Mouse (Mus musculus) liver, embryonic 14.5 days (tissue): ENCODE measurements around the gene Cyp2ab1. TPM values are rescaled to one million over a fixed set of nuclear protein-coding genes. Genes with fewer than 3 reads are reported as not detected.
A peak's percentile ranks its signal among the peaks of the same experiment; 100 is the strongest.

Experiments
- ATAC-seq: fragments of 200-750 bp; cut with Nextera tagmentation; 2 replicates; pipeline ENCODE4 v1.8.0; 2017; ENCODE audit warnings: moderate number of reproducible peaks, mild to moderate bottlenecking, moderate library complexity; ENCODE audit not compliant: insufficient read depth
- DNase-seq, 3 experiments: peaks; one replicate each; pipeline ENCODE4 v3.0.0-alpha.2; 2012 to 2013; ENCODE audit warnings: low read depth in 3 of 3, low spot score in 3 of 3
- H3K27ac ChIP-seq: fragments of 300-500 bp; sonication (generic); 2 replicates; pipeline ENCODE4 v1.5.1; 2014; ENCODE audit warnings: moderate library complexity, mild to moderate bottlenecking, control low read depth, inconsistent platforms
- H3K27me3 ChIP-seq: fragments of 300-500 bp; sonication (generic); 2 replicates; pipeline ENCODE4 v1.6.1; 2014; ENCODE audit warnings: mild to moderate bottlenecking, low read length, moderate library complexity; ENCODE audit not compliant: control insufficient read depth, insufficient read depth
- H3K36me3 ChIP-seq: fragments of 300-500 bp; sonication (generic); replicated peaks from 2 replicates; pipeline ENCODE4 v1.6.1; 2014; ENCODE audit warnings: low read depth; ENCODE audit not compliant: control insufficient read depth, insufficient read depth
- H3K4me1 ChIP-seq, 2 experiments: fragments of 200-500 bp in 1 of 2; fragments of 300-500 bp in 1 of 2; sonication (generic) in 1 of 2; replicated peaks; 2 replicates each; pipeline ENCODE4 v1.6.1; 2012 to 2014; ENCODE audit warnings: antibody characterized with exemption in 1 of 2, inconsistent platforms in 1 of 2, low read length in 1 of 2; ENCODE audit not compliant: control insufficient read depth in 2 of 2, insufficient read depth in 2 of 2
- H3K4me2 ChIP-seq: fragments of 300-500 bp; sonication (generic); 2 replicates; pipeline ENCODE4 v1.6.1; 2014; ENCODE audit warnings: low read depth, mild to moderate bottlenecking, control low read depth, moderate library complexity
- H3K4me3 ChIP-seq, 2 experiments: fragments of 200-500 bp in 1 of 2; fragments of 300-500 bp in 1 of 2; sonication (generic) in 1 of 2; 2 replicates each; pipeline ENCODE4 v1.5.1; 2012 to 2014; ENCODE audit warnings: low read depth in 2 of 2, low read length in 2 of 2, mild to moderate bottlenecking in 2 of 2, control low read depth in 1 of 2, inconsistent platforms in 1 of 2, moderate library complexity in 1 of 2; ENCODE audit not compliant: insufficient read depth in 1 of 2
- H3K9ac ChIP-seq: fragments of 300-500 bp; sonication (generic); replicated peaks from 2 replicates; pipeline ENCODE4 v1.6.1; 2014; ENCODE audit warnings: mild to moderate bottlenecking, control low read depth, moderate library complexity
- H3K9me3 ChIP-seq: fragments of 300-500 bp; sonication (generic); 2 replicates; pipeline ENCODE4 v1.6.1; 2016; ENCODE audit warnings: low read length, mixed read lengths; ENCODE audit not compliant: control insufficient read depth
- CTCF ChIP-seq: IDR thresholded peaks from 2 replicates; pipeline ENCODE4 v1.5.1; 2016; ENCODE audit warnings: antibody characterized with exemption, low read depth, control low read depth
- EP300 ChIP-seq: IDR thresholded peaks from 2 replicates; pipeline ENCODE4 v1.6.1; 2016; ENCODE audit warnings: antibody characterized with exemption, low read depth
- WGBS: fragments of 180-500 bp; shearing (Covaris S2); extraction: QIAGEN DNeasy Blood & Tissue Kit; methylation state at CpG from one replicate; pipeline ENCODE4 v1.1.7; 2014; ENCODE audit not compliant: insufficient replicate concordance; 5-methylcytosine and 5-hydroxymethylcytosine counted together
- polyA plus RNA-seq, 2 experiments: library from polyadenylated mRNA; depleted of rRNA in 1 of 2; stranded (reverse) in 1 of 2; unstranded in 1 of 2; fragments of >200 nt; fragmentation: Nextera tagmentation in 1 of 2; extraction: Ambion mirVana in 1 of 2; gene quantifications; 2 replicates each; pipeline versions ENCODE4 v1.2.1 to v1.2.3; 2012 to 2014

Cyp2ab1 gene
- polyA plus RNA-seq, 2 experiments, result not detected

DNA sequence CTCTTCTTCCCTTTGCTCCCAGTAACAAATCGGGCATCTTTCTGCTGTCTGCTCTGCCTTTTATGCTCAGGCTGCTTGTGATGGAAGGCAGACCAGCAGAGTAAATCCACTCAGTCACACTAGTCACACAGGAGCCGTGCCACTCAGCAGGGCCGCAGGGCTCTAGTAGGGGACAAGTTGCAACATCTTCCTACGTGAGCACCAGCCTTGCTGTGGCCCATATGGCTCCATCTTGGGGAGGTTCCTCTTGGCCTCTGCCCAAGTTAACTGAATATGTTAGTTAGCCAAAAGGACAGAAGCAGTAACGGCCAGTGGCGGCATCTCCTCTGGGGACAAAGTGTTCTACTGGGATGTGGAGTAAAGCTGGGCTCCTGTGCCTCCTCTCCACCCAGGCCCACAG is 8.4 kb downstream of the Cyp2ab1 start:
- Histone ChIP-seq H3K4me3 (no peak overlapping the region), H3K4me1 (no peaks in the 10 kb centered on the region), H3K36me3 (no peaks in the 10 kb centered on the region), H3K27me3 (no peaks in the 10 kb centered on the region), H3K4me2 (no peak overlapping the region), H3K9ac (no peak overlapping the region), H3K27ac (no peak overlapping the region), H3K9me3 (no peaks in the 10 kb centered on the region)
- DNase-seq (no peak), ATAC-seq (no peak)
- 73% methylated on average over 6 of the region's 6 CpGs for WGBS
- TF ChIP-seq CTCF (no peak), EP300 (no peak)

DNA sequence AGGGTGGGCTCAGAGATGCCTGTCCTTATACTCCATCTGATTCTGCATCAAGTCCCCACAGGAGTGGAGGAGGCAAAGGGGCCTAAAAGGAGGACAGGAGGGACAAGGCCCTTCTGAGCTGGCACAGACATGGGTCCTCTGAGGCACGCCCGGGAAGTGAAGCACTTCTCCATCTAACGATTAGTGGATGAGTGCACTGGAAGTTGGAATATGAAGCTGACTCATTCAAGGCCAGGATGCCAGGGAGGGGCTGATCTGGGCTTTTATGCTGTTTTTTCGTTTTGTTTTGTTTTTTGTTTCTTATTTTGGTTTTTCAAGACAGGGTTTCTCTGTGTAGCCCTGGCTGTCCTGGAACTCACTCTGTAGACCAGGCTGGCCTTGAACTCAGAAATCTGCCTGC is 9.9 kb downstream of the Cyp2ab1 start:
- Histone ChIP-seq H3K36me3 (no peaks in the 10 kb centered on the region), H3K9ac (no peak overlapping the region), H3K9me3 (no peaks in the 10 kb centered on the region), H3K4me1 (no peaks in the 10 kb centered on the region), H3K4me2 (no peak overlapping the region), H3K27me3 (no peaks in the 10 kb centered on the region), H3K27ac (no peak overlapping the region), H3K4me3 (no peak overlapping the region)
- TF ChIP-seq CTCF (no peak), EP300 (no peak)
- DNase-seq, result no peak
- ATAC-seq, result no peak
- 66% methylated on average over 4 of the region's 4 CpGs for WGBS

- Histone ChIP-seq H3K4me3 (no peak overlapping the region), H3K4me2 (no peak overlapping the region), H3K4me1 (no peaks in the 10 kb centered on the region), H3K27ac (no peak overlapping the region), H3K9me3 (no peaks in the 10 kb centered on the region), H3K36me3 (no peaks in the 10 kb centered on the region), H3K27me3 (no peaks in the 10 kb centered on the region), H3K9ac (no peak overlapping the region)
- ATAC-seq, result no peak
- no peak for TF ChIP-seq CTCF
- TF ChIP-seq EP300, result no peak
- WGBS, result 61% methylated on average over 14 of the region's 14 CpGs
- no peak for DNase-seq
These were observed 12.9 kb downstream of the Cyp2ab1 start for GRCm38 (mm10) chr16:20312272-20312671.

- Histone ChIP-seq H3K4me2 (peak within 1 kb of the TSS; percentile 83), H3K4me3 (peak within 1 kb of the TSS; percentile 96 to 97), H3K9ac (peak within 1 kb of the TSS; percentile 90), H3K9me3 (no peaks in the 10 kb centered on the region), H3K27me3 (no peaks in the 10 kb centered on the region), H3K36me3 (no peaks in the 10 kb centered on the region; the same call in 1 of the 2 replicates), H3K4me1 (peaks cover 12 to 18% of the 10 kb centered on the region in 2 experiments), H3K27ac (peak within 1 kb of the TSS; percentile 56)
- WGBS, result under 1% methylated on average over 52 of the region's 52 CpGs
- DNase-seq, result peak; percentile 88 to 93 (median 88)
- ATAC-seq, result peak; percentile 90
- TF ChIP-seq CTCF (peak; percentile 97), EP300 (peak; percentile 62)
These were observed 23.2 kb downstream of the Cyp2ab1 start, which contains the start of gene Parl for GRCm38 (mm10) chr16:20301770-20302649. Parl (minus strand) TSS chr16:20302387.

DNA sequence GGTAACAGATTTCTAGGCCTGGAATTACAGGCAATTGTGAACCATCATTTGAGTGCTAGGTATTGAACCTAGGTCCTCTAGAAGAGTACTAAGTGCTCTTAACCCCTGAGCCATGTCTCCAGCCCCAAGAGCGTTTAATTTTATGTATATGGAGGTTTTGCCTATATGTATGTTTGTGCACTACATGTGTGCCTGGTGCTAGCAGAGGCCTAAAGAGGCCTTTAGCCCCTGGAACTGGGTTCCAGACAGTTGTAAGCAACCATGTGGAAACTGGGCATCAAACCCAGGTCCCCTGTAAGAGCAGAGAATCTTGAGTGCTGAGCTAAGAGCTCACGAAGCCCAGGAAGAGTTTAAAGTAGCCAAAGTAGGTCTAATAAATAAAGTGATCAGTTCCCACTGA is 25.1 kb downstream of the Cyp2ab1 start:
- Histone ChIP-seq H3K9ac (no peak overlapping the region), H3K9me3 (no peaks in the 10 kb centered on the region), H3K4me2 (peak overlapping the region; percentile 83; the same call in 1 of the 2 replicates), H3K36me3 (peaks cover 3% of the 10 kb centered on the region; the same call in 1 of the 2 replicates), H3K4me1 (peaks cover 12 to 18% of the 10 kb centered on the region in 2 experiments), H3K27ac (no peak overlapping the region), H3K4me3 (no peak overlapping the region), H3K27me3 (no peaks in the 10 kb centered on the region)
- 84% methylated on average over 2 of the region's 2 CpGs for WGBS
- ATAC-seq (no peak), DNase-seq (no peak)
- TF ChIP-seq CTCF, result no peak
- TF ChIP-seq EP300, result no peak
